Mouse (Mus musculus) kidney, embryonic 16.5 days (tissue): Measurements from ENCODE around the gene Letmd1. TPM values are rescaled to one million over a fixed set of nuclear protein-coding genes. Genes with fewer than 3 reads are reported as not detected.

Experiments used
- ATAC-seq: fragments of 200-750 bp; cut with Nextera tagmentation; 2 replicates; pipeline ENCODE4 v1.8.0; 2017; ENCODE audit warnings: moderate TSS enrichment; ENCODE audit not compliant: low FRiP score, low TSS enrichment
- H3K27ac ChIP-seq: fragments of 300-500 bp; sonication (generic); 2 replicates; pipeline ENCODE4 v1.5.1; 2014; ENCODE audit warnings: low read length
- H3K27me3 ChIP-seq: fragments of 300-500 bp; sonication (generic); 2 replicates; pipeline ENCODE4 v1.6.1; 2014; ENCODE audit warnings: low read length, control low read depth, mixed read lengths; ENCODE audit not compliant: insufficient read depth
- H3K36me3 ChIP-seq: fragments of 300-500 bp; sonication (generic); 2 replicates; pipeline ENCODE4 v1.6.1; 2014; ENCODE audit warnings: low read length, control low read depth, mixed read lengths; ENCODE audit not compliant: insufficient read depth
- H3K4me1 ChIP-seq: fragments of 300-500 bp; sonication (generic); 2 replicates; pipeline ENCODE4 v1.6.1; 2014; ENCODE audit warnings: low read length, control low read depth, mixed read lengths; ENCODE audit not compliant: insufficient read depth
- H3K4me2 ChIP-seq: fragments of 300-500 bp; sonication (generic); replicated peaks from 2 replicates; pipeline ENCODE4 v1.6.1; 2014; ENCODE audit warnings: low read depth, low read length
- H3K4me3 ChIP-seq: fragments of 300-500 bp; sonication (generic); 2 replicates; pipeline ENCODE4 v1.5.1; 2014; ENCODE audit warnings: mild to moderate bottlenecking, low read length
- H3K9ac ChIP-seq: fragments of 300-500 bp; sonication (generic); replicated peaks from 2 replicates; pipeline ENCODE4 v1.6.1; 2014; ENCODE audit warnings: low read length
- H3K9me3 ChIP-seq: fragments of 300-500 bp; sonication (generic); 2 replicates; pipeline ENCODE4 v1.6.1; 2016; ENCODE audit warnings: low read length, control low read depth
- WGBS: fragments of 180-500 bp; shearing (Covaris S2); extraction: QIAGEN DNeasy Blood & Tissue Kit; methylation state at CpG from one replicate; pipeline ENCODE4 v1.1.7; 2014; 5-methylcytosine and 5-hydroxymethylcytosine counted together
- polyA plus RNA-seq: library from polyadenylated mRNA; unstranded; fragments of >200 nt; fragmentation: Nextera tagmentation; extraction: Ambion mirVana; gene quantifications from 2 replicates; pipeline ENCODE4 v1.2.1, GENCODE M21; 2015

Gene Letmd1
- polyA plus RNA-seq, 1 experiment from 2014 or later, result 33.1 TPM

DNA sequence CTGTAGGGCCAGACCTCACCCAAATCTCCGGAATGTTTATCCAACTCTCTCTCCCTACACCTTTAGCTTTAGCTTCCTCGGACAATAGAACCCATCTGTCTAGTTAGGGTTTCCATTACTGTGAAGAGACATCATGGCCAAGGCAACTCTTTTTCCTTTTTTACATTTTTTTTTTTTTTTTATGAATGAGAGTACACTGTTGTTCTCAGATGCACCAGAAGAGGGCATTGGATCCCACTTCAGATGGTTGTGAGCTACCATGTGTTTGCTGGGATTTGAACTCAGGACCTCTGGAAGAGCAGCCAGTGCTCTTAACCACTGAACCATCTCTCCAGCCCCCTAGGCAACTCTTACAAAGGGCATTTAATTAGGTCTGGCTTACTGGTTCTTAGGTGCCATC, 3.4 kb upstream of the Letmd1 start:
- ATAC-seq, result no peak
- no peak overlapping the region for H3K9ac ChIP-seq
- H3K36me3 ChIP-seq, result no peaks in the 10 kb centered on the region
- no peak overlapping the region for H3K4me2 ChIP-seq
- peaks cover 31% of the 10 kb centered on the region for H3K4me1 ChIP-seq
- H3K9me3 ChIP-seq, result no peaks in the 10 kb centered on the region
- WGBS, result 78% methylated on average over 2 of the region's 2 CpGs
- no peak overlapping the region for H3K4me3 ChIP-seq
- no peaks in the 10 kb centered on the region for H3K27me3 ChIP-seq
- no peak overlapping the region for H3K27ac ChIP-seq

DNA sequence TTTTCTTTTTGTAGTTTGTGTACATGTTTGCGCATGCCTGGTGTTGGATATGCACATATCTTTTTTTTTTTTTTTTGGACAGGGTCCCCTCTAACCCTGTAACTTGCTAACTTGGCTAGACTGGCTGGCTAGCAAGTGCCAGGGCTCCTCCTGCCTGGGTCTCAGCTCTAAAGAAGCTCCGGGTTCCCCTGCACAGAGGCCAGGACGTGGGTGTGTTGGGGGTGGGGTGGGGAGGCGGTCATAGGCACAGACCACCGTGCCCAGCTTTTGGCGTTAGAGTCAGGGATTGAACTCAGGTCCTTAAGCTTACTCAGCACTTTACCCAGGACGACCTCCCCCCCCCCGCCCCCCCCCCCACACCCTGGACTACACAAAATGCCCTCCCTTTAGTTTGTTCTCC, 1.1 kb upstream of the Letmd1 start:
- Histone ChIP-seq H3K9me3 (no peaks in the 10 kb centered on the region), H3K27ac (no peak overlapping the region), H3K9ac (no peak overlapping the region), H3K4me3 (peak overlapping the region; percentile 82; the same call in 1 of the 2 replicates), H3K4me1 (peaks cover 19% of the 10 kb centered on the region), H3K27me3 (no peaks in the 10 kb centered on the region), H3K4me2 (peak overlapping the region; percentile 98), H3K36me3 (peaks cover 7% of the 10 kb centered on the region; the same call in 1 of the 2 replicates)
- no peak for ATAC-seq
- 39% methylated on average over 7 of the region's 8 CpGs for WGBS

DNA sequence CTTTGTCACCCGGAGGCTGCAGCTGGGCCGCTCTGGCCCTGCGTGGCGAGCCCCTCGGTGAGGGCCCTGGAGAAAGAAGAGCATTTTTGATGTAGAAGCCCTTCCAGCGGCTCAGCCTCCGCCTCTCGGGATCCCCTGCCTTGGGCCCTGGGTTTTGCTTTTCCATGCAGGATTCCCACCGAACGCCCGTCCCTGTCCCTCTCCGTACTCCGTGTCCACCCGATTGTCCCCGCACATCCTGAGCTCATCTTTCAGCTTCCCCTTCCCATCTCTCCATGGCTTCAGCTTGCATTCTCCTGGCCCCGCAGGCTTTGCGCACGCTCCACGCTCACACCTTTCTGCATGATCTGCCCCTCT, 344 bp downstream of the Letmd1 start:
- H3K9ac ChIP-seq, result peak overlapping the region; percentile 90
- WGBS, result under 1% methylated on average over 19 of the region's 19 CpGs
- H3K4me3 ChIP-seq, result peak overlapping the region; percentile 82
- no peaks in the 10 kb centered on the region for H3K27me3 ChIP-seq
- H3K4me1 ChIP-seq, result peaks cover 19% of the 10 kb centered on the region
- 0 out of 2 replicates have a peak, but pooled peaks have one; percentile 25 for ATAC-seq
- no peaks in the 10 kb centered on the region for H3K9me3 ChIP-seq
- peaks cover 14% of the 10 kb centered on the region for H3K36me3 ChIP-seq
- peak overlapping the region; percentile 83 for H3K27ac ChIP-seq
- peak overlapping the region; percentile 98 for H3K4me2 ChIP-seq

DNA sequence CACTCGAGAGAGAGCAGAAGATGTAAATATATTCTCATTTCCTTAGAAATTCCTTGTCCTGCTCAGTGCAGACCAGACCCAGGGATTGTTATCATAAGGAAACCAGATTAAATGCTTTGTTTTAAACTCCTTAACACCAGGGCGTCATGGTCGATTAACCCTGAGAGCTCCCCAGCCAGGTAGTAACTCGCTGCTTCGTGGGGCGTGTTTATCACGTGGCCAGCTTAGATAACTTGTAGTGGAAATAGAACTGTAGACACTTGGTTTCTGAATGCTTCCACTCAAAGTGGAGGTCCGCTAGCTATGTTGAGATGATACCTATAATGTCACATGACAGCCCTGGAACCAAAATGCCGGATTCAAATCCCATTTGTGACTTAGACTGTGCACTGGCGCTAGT, 1.2 kb downstream of the Letmd1 start:
- H3K4me3 ChIP-seq, result peak overlapping the region; percentile 82
- ATAC-seq, result no peak
- H3K9ac ChIP-seq, result peak overlapping the region; percentile 90; the same call in 1 of the 2 replicates
- H3K36me3 ChIP-seq, result peaks cover 21% of the 10 kb centered on the region
- H3K4me2 ChIP-seq, result peak overlapping the region; percentile 98
- no peak overlapping the region for H3K27ac ChIP-seq
- H3K27me3 ChIP-seq, result no peaks in the 10 kb centered on the region
- WGBS, result 33% methylated on average over 10 of the region's 10 CpGs
- no peaks in the 10 kb centered on the region for H3K9me3 ChIP-seq
- H3K4me1 ChIP-seq, result peaks cover 19% of the 10 kb centered on the region

DNA sequence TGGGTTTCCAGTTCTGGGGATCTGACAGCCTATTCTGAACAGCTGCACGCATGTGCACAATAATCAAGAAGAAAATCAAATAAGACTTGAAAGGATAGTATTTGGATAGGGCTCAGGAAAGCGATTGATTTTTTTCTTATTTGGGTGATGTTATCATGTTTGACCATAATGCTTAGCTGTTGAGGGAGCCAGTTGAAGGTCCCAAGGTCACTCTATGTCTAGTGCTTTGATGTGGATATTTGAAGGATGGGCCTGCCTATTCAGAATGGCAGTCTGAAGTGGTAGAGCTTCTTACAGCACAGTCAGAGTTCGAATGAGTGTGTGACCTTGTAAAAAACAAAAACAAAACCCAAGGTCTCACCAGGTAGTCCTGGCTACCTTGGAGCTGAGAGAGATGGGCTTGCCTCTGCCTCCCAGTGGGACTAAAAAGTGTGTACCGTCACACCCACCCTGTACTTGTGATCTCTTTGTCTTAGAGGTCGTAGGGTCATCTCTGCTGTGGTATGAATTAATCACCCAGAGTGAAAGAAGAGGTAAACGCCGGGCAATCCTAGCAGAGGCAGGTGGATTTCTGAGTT, 5.2 kb downstream of the Letmd1 start:
- ATAC-seq, result no peak
- Histone ChIP-seq H3K36me3 (peaks cover 55% of the 10 kb centered on the region), H3K9ac (no peak overlapping the region), H3K27me3 (no peaks in the 10 kb centered on the region), H3K4me1 (peaks cover 12% of the 10 kb centered on the region), H3K9me3 (no peaks in the 10 kb centered on the region), H3K27ac (no peak overlapping the region), H3K4me3 (no peak overlapping the region), H3K4me2 (no peak overlapping the region)
- 84% methylated on average over 7 of the region's 7 CpGs for WGBS

DNA sequence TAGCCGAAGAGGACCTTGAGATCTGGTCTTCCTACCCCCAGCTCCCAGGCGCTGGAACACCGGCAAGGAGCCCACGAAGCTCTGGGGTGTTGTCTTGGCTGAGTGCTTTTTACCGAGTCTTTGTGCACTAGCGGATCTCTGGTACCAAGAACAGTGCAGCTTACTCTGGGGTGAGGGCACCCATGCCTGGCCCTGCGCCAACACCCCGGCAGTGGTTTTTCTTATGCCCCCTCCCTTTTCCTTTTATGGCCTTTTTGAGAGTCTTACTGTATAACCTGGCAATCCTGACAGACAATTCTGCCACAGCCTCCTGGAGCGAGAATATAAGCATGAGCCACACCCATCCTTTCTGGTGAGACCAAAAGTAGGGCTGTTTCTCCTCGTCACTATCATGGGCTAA, 9.5 kb downstream of the Letmd1 start:
- no peaks in the 10 kb centered on the region for H3K27me3 ChIP-seq
- H3K9me3 ChIP-seq, result no peaks in the 10 kb centered on the region
- H3K4me3 ChIP-seq, result no peak overlapping the region
- 78% methylated on average over 10 of the region's 10 CpGs for WGBS
- H3K36me3 ChIP-seq, result peaks cover 74% of the 10 kb centered on the region
- peak overlapping the region; percentile 40; the same call in 1 of the 2 replicates for H3K27ac ChIP-seq
- no peak overlapping the region for H3K9ac ChIP-seq
- no peak overlapping the region for H3K4me2 ChIP-seq
- ATAC-seq, result no peak
- H3K4me1 ChIP-seq, result no peaks in the 10 kb centered on the region

DNA sequence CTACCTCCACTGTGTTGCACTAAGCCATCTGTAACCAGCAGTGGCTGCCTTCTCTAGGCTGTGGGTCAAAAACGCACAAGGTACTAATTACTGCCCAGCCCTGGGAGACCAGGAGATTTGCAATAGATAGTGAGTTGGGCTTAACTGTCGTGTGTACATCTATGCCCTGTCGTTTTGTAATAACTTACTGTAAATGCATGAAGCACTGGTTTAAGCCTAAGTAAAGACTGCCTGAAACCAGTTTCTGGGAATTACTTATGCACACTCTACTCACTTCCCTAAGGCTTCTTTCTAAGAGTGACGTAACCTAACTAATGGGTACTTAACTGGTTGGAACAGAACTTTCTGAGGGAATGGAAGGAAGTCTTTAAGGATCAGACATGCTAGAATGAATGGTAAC, 10.1 kb downstream of the Letmd1 start:
- Histone ChIP-seq H3K4me1 (no peaks in the 10 kb centered on the region), H3K4me3 (no peak overlapping the region), H3K9me3 (no peaks in the 10 kb centered on the region), H3K4me2 (no peak overlapping the region), H3K27ac (peak overlapping the region; percentile 40; the same call in 1 of the 2 replicates), H3K9ac (no peak overlapping the region), H3K36me3 (peaks cover 76% of the 10 kb centered on the region), H3K27me3 (no peaks in the 10 kb centered on the region)
- no peak for ATAC-seq
- WGBS, result 70% methylated on average over 4 of the region's 4 CpGs

DNA sequence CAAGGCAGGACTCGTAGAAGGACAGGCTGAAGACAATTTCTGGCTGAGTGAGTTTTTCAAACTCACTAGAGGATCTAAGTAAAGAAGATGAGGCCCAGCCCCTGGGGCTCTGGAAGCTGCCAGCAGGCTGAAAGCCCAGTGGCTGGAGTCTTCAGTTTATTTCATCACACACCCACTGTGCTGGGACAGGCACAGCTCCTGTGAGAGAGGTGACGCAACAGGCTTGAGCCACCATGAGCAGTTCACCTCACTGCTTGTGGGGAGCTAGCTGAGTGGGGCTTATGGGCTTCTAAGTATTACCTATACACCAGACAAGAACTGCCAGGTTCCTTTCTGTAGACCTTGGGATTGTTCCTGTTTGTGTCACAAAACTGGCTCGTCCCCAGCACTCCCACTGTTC, 16.8 kb downstream of the Letmd1 start:
- 82% methylated on average over 3 of the region's 3 CpGs for WGBS
- Histone ChIP-seq H3K27me3 (no peaks in the 10 kb centered on the region), H3K9ac (no peak overlapping the region), H3K4me2 (no peak overlapping the region), H3K4me3 (no peak overlapping the region), H3K9me3 (no peaks in the 10 kb centered on the region), H3K36me3 (peaks cover 50% of the 10 kb centered on the region), H3K4me1 (peaks cover 35% of the 10 kb centered on the region), H3K27ac (no peak overlapping the region)
- no peak for ATAC-seq

DNA sequence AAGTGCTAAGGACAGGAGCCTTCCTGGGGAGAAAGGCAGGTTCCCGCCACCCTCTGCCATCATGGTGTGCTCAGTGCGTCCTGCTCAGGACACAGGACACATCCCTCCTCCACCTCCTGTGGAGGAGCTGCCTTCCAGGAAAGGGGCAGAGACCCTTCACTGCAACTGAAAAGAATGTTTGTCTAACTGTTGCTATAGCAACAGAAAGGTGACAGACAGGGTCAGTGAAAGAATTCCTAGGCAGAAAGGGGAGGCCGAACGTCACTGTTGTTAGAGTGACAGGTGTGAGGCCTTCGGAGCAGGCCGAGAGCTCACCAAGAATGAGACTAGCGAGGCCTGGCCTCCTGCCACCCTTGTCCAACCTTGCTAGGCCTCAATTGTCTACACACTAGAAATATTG, 17.6 kb downstream of the Letmd1 start:
- no peaks in the 10 kb centered on the region for H3K9me3 ChIP-seq
- H3K27me3 ChIP-seq, result no peaks in the 10 kb centered on the region
- no peak overlapping the region for H3K4me2 ChIP-seq
- H3K9ac ChIP-seq, result 0 out of 2 replicates have a peak overlapping the region, but pooled peaks have one; percentile 45
- no peak overlapping the region for H3K27ac ChIP-seq
- ATAC-seq, result peak; percentile 49
- 18% methylated on average over 7 of the region's 7 CpGs for WGBS
- peaks cover 39% of the 10 kb centered on the region for H3K4me1 ChIP-seq
- peaks cover 42% of the 10 kb centered on the region for H3K36me3 ChIP-seq
- no peak overlapping the region for H3K4me3 ChIP-seq

DNA sequence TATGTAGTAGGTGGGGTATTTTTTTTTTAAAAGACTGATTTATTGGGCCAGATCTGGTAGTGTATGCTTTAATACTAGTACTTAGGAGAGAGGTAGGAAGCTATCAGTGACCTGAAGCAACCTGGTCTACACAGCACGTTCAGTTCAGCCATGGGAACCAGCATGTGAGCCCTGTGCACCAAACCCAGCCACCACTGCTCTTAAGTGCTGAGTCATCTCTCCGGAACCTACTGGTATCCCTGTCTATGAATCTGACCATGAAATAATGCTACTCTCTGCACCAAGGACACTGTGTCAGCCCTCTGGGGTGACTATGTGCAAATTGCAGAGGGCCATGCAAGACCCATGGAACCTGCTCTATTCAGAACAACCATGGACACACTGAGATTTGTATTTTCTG, 18.2 kb downstream of the Letmd1 start:
- no peak overlapping the region for H3K4me3 ChIP-seq
- no peak for ATAC-seq
- H3K9ac ChIP-seq, result no peak overlapping the region
- H3K4me2 ChIP-seq, result no peak overlapping the region
- peaks cover 36% of the 10 kb centered on the region for H3K36me3 ChIP-seq
- 73% methylated on average over 2 of the region's 2 CpGs for WGBS
- H3K27ac ChIP-seq, result no peak overlapping the region
- peaks cover 43% of the 10 kb centered on the region for H3K4me1 ChIP-seq
- no peaks in the 10 kb centered on the region for H3K9me3 ChIP-seq
- H3K27me3 ChIP-seq, result no peaks in the 10 kb centered on the region
